ENCODE assay signal across 14 mouse cellular contexts in the genomic region with DNA sequence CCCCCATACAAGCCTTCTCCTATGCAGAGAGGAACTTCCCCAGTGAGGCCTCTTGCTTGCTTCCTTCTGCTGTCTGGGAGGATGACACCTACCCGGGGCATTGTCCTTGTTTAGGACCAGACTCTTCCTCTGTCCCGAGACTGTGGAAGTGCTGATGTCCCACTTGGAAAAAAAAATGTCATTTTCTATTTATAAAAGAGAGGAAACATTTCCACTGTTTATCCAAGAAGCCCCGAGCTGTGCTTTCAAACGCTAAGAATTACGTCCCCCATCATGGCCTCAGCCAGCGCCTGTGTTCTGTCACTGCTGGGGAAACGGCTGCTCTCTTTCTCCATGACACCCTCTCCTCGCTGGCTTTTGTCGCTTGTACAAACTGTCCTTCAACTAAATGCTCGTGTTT.
A peak's percentile ranks its signal among the peaks of the same experiment; 100 is the strongest.
DNase-seq lines count a peak whose midpoint lies in the region; ATAC-seq and TF ChIP-seq lines count a peak whose summit lies in the region.
"Had no signal": no experiment of that assay in that cellular context is flagged by ENCODE, and none has a peak within 500 bp of the region (broad histone marks: within the 10 kb centered on the region; RNA-seq: fewer than 3 reads in every experiment).

No protein-coding gene starts in this region.

- peak; percentile 80 for ATAC-seq in lung, embryonic 14.5 days (ENCODE audit: insufficient read depth)
- ATAC-seq in stomach, embryonic 14.5 days (ENCODE audit: insufficient number of reproducible peaks, insufficient read depth, low FRiP score, low read depth): no peak; the same call in 1 of the 2 replicates
- ATAC-seq: hindbrain, embryonic 16.5 days had no signal

- 18% methylated on average over 10 of the region's 10 CpGs for WGBS in heart, embryonic 10.5 days
- 28% methylated on average over 10 of the region's 10 CpGs for WGBS in lung, embryonic 14.5 days
- WGBS in stomach, embryonic 14.5 days: 19% methylated on average over 10 of the region's 10 CpGs

- 0 out of 2 replicates have a peak overlapping the region, but pooled peaks have one; percentile 15 for H3K4me2 ChIP-seq in lung, embryonic 14.5 days
- H3K4me2 ChIP-seq in stomach, embryonic 14.5 days (replicated peaks; ENCODE audit: low read depth, low read length): 0 out of 2 replicates have a peak overlapping the region, but pooled peaks have one; percentile 8

- no peak overlapping the region; the same call in 1 of the 2 replicates for H3K4me3 ChIP-seq in heart, embryonic 10.5 days
- H3K4me3 ChIP-seq in lung, embryonic 14.5 days (ENCODE audit: low read depth, low read length): no peak overlapping the region
- no peak overlapping the region for H3K4me3 ChIP-seq in stomach, embryonic 14.5 days (ENCODE audit: low read depth, low read length)
- H3K4me3 ChIP-seq: megakaryocyte, embryonic 14.5 days had no signal

- H3K9ac ChIP-seq in lung, embryonic 14.5 days: no peak overlapping the region
- H3K9ac ChIP-seq in stomach, embryonic 14.5 days (replicated peaks; ENCODE audit: low read depth, low read length): no peak overlapping the region

- peak overlapping the region; percentile 79 for H3K27ac ChIP-seq in heart, embryonic 10.5 days
- peak overlapping the region; percentile 92 for H3K27ac ChIP-seq in lung, embryonic 14.5 days (ENCODE audit: low read depth)
- peak overlapping the region; percentile 95 for H3K27ac ChIP-seq in stomach, embryonic 14.5 days (ENCODE audit: low read length)

- H3K9me3 ChIP-seq in heart, embryonic 10.5 days: no peaks in the 10 kb centered on the region
- no peaks in the 10 kb centered on the region for H3K9me3 ChIP-seq in lung, embryonic 14.5 days (ENCODE audit: low read depth, low read length)
- no peaks in the 10 kb centered on the region for H3K9me3 ChIP-seq in stomach, embryonic 14.5 days (ENCODE audit: control insufficient read depth, low read depth, low read length)

- no peaks in the 10 kb centered on the region for H3K27me3 ChIP-seq in heart, embryonic 10.5 days (ENCODE audit: insufficient read depth, poor library complexity, severe bottlenecking)
- no peaks in the 10 kb centered on the region for H3K27me3 ChIP-seq in lung, embryonic 14.5 days (ENCODE audit: insufficient read depth, low read length)
- no peaks in the 10 kb centered on the region for H3K27me3 ChIP-seq in stomach, embryonic 14.5 days (ENCODE audit: control insufficient read depth, insufficient read depth, low read length)

- TF ChIP-seq CTCF in lung, embryonic 14.5 days (IDR thresholded peaks at IDR 0.05; ENCODE audit: low read depth): no peak

- 0 out of 2 replicates have a peak, but pooled peaks cover 4% of the 10 kb centered on the region for H3K36me3 ChIP-seq in heart, embryonic 10.5 days
- no peaks in the 10 kb centered on the region for H3K36me3 ChIP-seq in lung, embryonic 14.5 days (ENCODE audit: insufficient read depth)
- H3K36me3 ChIP-seq in stomach, embryonic 14.5 days (ENCODE audit: control insufficient read depth, insufficient read depth, low read length): peaks cover 3% of the 10 kb centered on the region; the same call in 1 of the 2 replicates
- H3K36me3 ChIP-seq: G1E had no signal

- DNase-seq in heart, embryonic 10.5 days (ENCODE audit: low spot score): no peak
- DNase-seq in heart, postnatal 4 days: no peak
- peak; percentile 91 for DNase-seq in lung, embryonic 14.5 days
- DNase-seq in lung, adult 18-20 months: no peak
- DNase-seq in kidney, postnatal 10 days: peak; percentile 62
- DNase-seq in layer of hippocampus, postnatal 14 days (ENCODE audit: low spot score in 2 of 2): no peak
- DNase-seq in cerebellum, postnatal 4 days (ENCODE audit: low spot score in 2 of 2): no peak
- DNase-seq: cerebellum, adult 11-12 months; embryo, embryonic 11 days; thymus, postnatal 25 days had no signal

- H3K4me1 ChIP-seq in heart, embryonic 10.5 days: peaks cover 65% of the 10 kb centered on the region
- H3K4me1 ChIP-seq in lung, embryonic 14.5 days (ENCODE audit: insufficient read depth): peaks cover 35% of the 10 kb centered on the region
- peaks cover 58% of the 10 kb centered on the region for H3K4me1 ChIP-seq in stomach, embryonic 14.5 days (ENCODE audit: control insufficient read depth, insufficient read depth, low read length)

Comparison
In these comparisons a context has a peak if more than half of its experiments do, and no peak if none do; other contexts are left out.
1. DNase-seq: peak in lung, embryonic 14.5 days (single experiment) and kidney, postnatal 10 days (single experiment); none in heart, embryonic 10.5 days (single experiment), heart, postnatal 4 days (single experiment), lung, adult 18-20 months (0 of 2), layer of hippocampus, postnatal 14 days (0 of 2) and cerebellum, postnatal 4 days (0 of 2).
2. Peak in every context shown above with its lines, with median percentiles within 50 percentile points of each other: H3K27ac ChIP-seq.